ENCODE assay signal across 26 mouse cellular contexts in the genomic region with DNA sequence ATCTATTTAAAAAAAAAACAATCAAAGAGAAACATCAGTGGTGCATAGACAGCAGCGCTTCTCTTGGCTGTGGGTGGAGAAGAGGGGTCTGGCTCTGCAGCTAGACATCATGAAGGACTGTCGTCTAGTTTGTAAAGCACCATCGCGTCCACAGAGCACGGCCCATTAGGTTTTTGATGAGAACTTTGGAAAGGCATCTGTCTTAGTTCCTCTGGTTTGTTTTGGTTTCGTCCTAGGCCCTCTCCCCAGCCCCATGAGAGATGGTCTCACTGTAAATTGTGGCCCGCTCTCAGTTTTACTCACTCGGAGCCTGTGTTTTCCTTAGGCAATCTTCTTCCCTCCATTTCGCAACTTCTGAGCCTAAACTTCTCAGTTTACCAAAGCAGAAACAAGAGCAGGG. TPM values are rescaled to one million over a fixed set of nuclear protein-coding genes. Genes with fewer than 3 reads are reported as not detected.
DNase-seq lines count a peak whose midpoint lies in the region; ATAC-seq and TF ChIP-seq lines count a peak whose summit lies in the region.
"Had no signal": no experiment of that assay in that cellular context is flagged by ENCODE, and none has a peak within 500 bp of the region (broad histone marks: within the 10 kb centered on the region; RNA-seq: fewer than 3 reads in every experiment).

No protein-coding gene starts in this region.

- no peak for TF ChIP-seq EP300 in CH12.LX (IDR thresholded peaks at IDR 0.05; ENCODE audit: low read length)

- no peak overlapping the region for H3K9ac ChIP-seq in heart, embryonic 12.5 days
- H3K9ac ChIP-seq in kidney, postnatal 0 days (ENCODE audit: low read depth, low read length), result no peak overlapping the region
- no peak overlapping the region for H3K9ac ChIP-seq in CH12.LX (ENCODE audit: insufficient read depth, low read depth)
- H3K9ac ChIP-seq in liver, embryonic 15.5 days, result no peak overlapping the region
- H3K9ac ChIP-seq: embryonic facial prominence, embryonic 13.5 days; forebrain, embryonic 12.5 days; forebrain, embryonic 15.5 days; heart, embryonic 15.5 days; hindbrain, embryonic 13.5 days had no signal

- in situ Hi-C loops in CH12.LX (cut with MboI; ENCODE audit: low pct_ligation_motif_present, low pct_unique_long_range_greater_than_20kb, low sequenced_read_pairs), result no loop called here

- H3K36me3 ChIP-seq in heart, embryonic 10.5 days, result no peaks in the 10 kb centered on the region
- H3K36me3 ChIP-seq in heart, embryonic 12.5 days, result no peaks in the 10 kb centered on the region
- H3K36me3 ChIP-seq in kidney, postnatal 0 days (ENCODE audit: insufficient read depth, low read length), result no peaks in the 10 kb centered on the region
- no peaks in the 10 kb centered on the region for H3K36me3 ChIP-seq in CH12.LX (replicated peaks in 1 of 2; ENCODE audit: control insufficient read depth in 1 of 2, insufficient read depth in 1 of 2, low read length in 1 of 2)
- H3K36me3 ChIP-seq in liver, embryonic 15.5 days (replicated peaks), result no peaks in the 10 kb centered on the region
- H3K36me3 ChIP-seq: embryonic facial prominence, embryonic 13.5 days; forebrain, embryonic 12.5 days; forebrain, embryonic 15.5 days; G1E; heart, embryonic 15.5 days; hindbrain, embryonic 10.5 days; hindbrain, embryonic 13.5 days had no signal

- no peak for ATAC-seq in heart, embryonic 12.5 days (ENCODE audit: insufficient number of reproducible peaks, low FRiP score)
- no peak for ATAC-seq in kidney, postnatal 0 days (replicated peaks; ENCODE audit: low FRiP score, low read depth)
- ATAC-seq in liver, embryonic 15.5 days (ENCODE audit: insufficient read depth), result no peak
- ATAC-seq: forebrain, embryonic 15.5 days; hindbrain, embryonic 16.5 days; Patski had no signal

- DNase-seq in heart, embryonic 10.5 days (ENCODE audit: low spot score), result peak; percentile 36
- peak; percentile 18 for DNase-seq in kidney, postnatal 0 days (ENCODE audit: low spot score)
- no peak for DNase-seq in kidney, postnatal 10 days
- DNase-seq in CH12.LX (ENCODE audit: extremely low read depth), result no peak
- no peak for DNase-seq in spleen, adult 18-20 months
- DNase-seq: adrenal gland, postnatal 10 days; adrenal gland, postnatal 36 days; cerebellum, adult 18-20 months; cerebellum, adult 9-10 months; cerebellum, postnatal 14 days; gastrocnemius, postnatal 25 days; heart, adult 2 months; heart, postnatal 10 days; heart, postnatal 36 days had no signal

- TF ChIP-seq RAD21 in CH12.LX (IDR thresholded peaks at IDR 0.05; ENCODE audit: low read depth, low read length), result no peak

- no peaks in the 10 kb centered on the region for H3K9me3 ChIP-seq in heart, embryonic 10.5 days
- H3K9me3 ChIP-seq in heart, embryonic 12.5 days (replicated peaks), result no peaks in the 10 kb centered on the region
- no peaks in the 10 kb centered on the region for H3K9me3 ChIP-seq in kidney, postnatal 0 days (replicated peaks; ENCODE audit: low read length)
- no peaks in the 10 kb centered on the region for H3K9me3 ChIP-seq in CH12.LX (replicated peaks; ENCODE audit: low read length)
- H3K9me3 ChIP-seq in liver, embryonic 15.5 days (replicated peaks), result no peaks in the 10 kb centered on the region
- H3K9me3 ChIP-seq: embryonic facial prominence, embryonic 13.5 days; forebrain, embryonic 12.5 days; forebrain, embryonic 15.5 days; G1E; heart, embryonic 15.5 days; hindbrain, embryonic 10.5 days; hindbrain, embryonic 13.5 days had no signal

- H3K4me2 ChIP-seq in heart, embryonic 12.5 days, result no peak overlapping the region
- no peak overlapping the region for H3K4me2 ChIP-seq in kidney, postnatal 0 days (ENCODE audit: low read length)
- 0 out of 2 replicates have a peak overlapping the region, but pooled peaks have one; percentile 8 for H3K4me2 ChIP-seq in CH12.LX (ENCODE audit: insufficient read depth, low read depth, poor library complexity, severe bottlenecking)
- no peak overlapping the region for H3K4me2 ChIP-seq in liver, embryonic 15.5 days
- H3K4me2 ChIP-seq: embryonic facial prominence, embryonic 13.5 days; forebrain, embryonic 12.5 days; forebrain, embryonic 15.5 days; heart, embryonic 11.5 days; heart, embryonic 15.5 days; hindbrain, embryonic 13.5 days had no signal

- H3K27ac ChIP-seq in heart, embryonic 10.5 days, result no peak overlapping the region
- no peak overlapping the region for H3K27ac ChIP-seq in heart, embryonic 12.5 days (ENCODE audit: poor library complexity, severe bottlenecking)
- no peak overlapping the region for H3K27ac ChIP-seq in kidney, postnatal 0 days
- H3K27ac ChIP-seq in CH12.LX (ENCODE audit: insufficient read depth, low read depth), result no peak overlapping the region
- 0 out of 2 replicates have a peak overlapping the region, but pooled peaks have one; percentile 3 for H3K27ac ChIP-seq in liver, embryonic 15.5 days (replicated peaks)
- H3K27ac ChIP-seq: embryonic facial prominence, embryonic 13.5 days; forebrain, embryonic 12.5 days; forebrain, embryonic 15.5 days; heart, adult 2 months; heart, embryonic 15.5 days; hindbrain, embryonic 10.5 days; hindbrain, embryonic 13.5 days had no signal

- TF ChIP-seq CTCF in kidney, postnatal 0 days (IDR thresholded peaks at IDR 0.05; ENCODE audit: low read depth), result no peak
- no peak for TF ChIP-seq CTCF in CH12.LX (conservative IDR thresholded peaks at IDR 0.05 in 1 of 2, IDR thresholded peaks at IDR 0.05 in 1 of 2; ENCODE audit: low read depth in 2 of 2, low read length in 2 of 2)

- 0 out of 2 replicates have a peak, but pooled peaks cover 3% of the 10 kb centered on the region for H3K4me1 ChIP-seq in heart, embryonic 10.5 days
- no peaks in the 10 kb centered on the region for H3K4me1 ChIP-seq in heart, embryonic 12.5 days (replicated peaks)
- H3K4me1 ChIP-seq in kidney, postnatal 0 days (replicated peaks; ENCODE audit: insufficient read depth, low read length), result peaks cover 3% of the 10 kb centered on the region; the same call in 1 of the 2 replicates
- H3K4me1 ChIP-seq in CH12.LX (ENCODE audit: control insufficient read depth in 1 of 2, insufficient read depth in 2 of 2), result peaks cover 6 to 9% of the 10 kb centered on the region in 2 experiments; a peak in 3 of 4 replicates
- H3K4me1 ChIP-seq in liver, embryonic 15.5 days (replicated peaks), result peaks cover 79% of the 10 kb centered on the region
- H3K4me1 ChIP-seq: embryonic facial prominence, embryonic 13.5 days; forebrain, embryonic 12.5 days; forebrain, embryonic 15.5 days; hindbrain, embryonic 13.5 days had no signal

- dilution Hi-C loops in CH12.LX (cut with MboI; ENCODE audit: extremely low pct_ligation_motif_present, extremely low pct_unique_long_range_greater_than_20kb, low sequenced_read_pairs), result no loop called here

- H3K27me3 ChIP-seq in heart, embryonic 10.5 days (ENCODE audit: insufficient read depth, poor library complexity, severe bottlenecking), result no peaks in the 10 kb centered on the region
- H3K27me3 ChIP-seq in heart, embryonic 12.5 days (replicated peaks), result 0 out of 2 replicates have a peak, but pooled peaks cover 3% of the 10 kb centered on the region
- H3K27me3 ChIP-seq in kidney, postnatal 0 days (ENCODE audit: insufficient read depth, low read length), result no peaks in the 10 kb centered on the region
- no peaks in the 10 kb centered on the region for H3K27me3 ChIP-seq in CH12.LX (replicated peaks)
- H3K27me3 ChIP-seq in liver, embryonic 15.5 days, result no peaks in the 10 kb centered on the region
- H3K27me3 ChIP-seq: forebrain, embryonic 12.5 days; forebrain, embryonic 15.5 days; heart, embryonic 15.5 days; hindbrain, embryonic 13.5 days; Patski had no signal

- no peak overlapping the region for H3K4me3 ChIP-seq in heart, embryonic 10.5 days
- no peak overlapping the region for H3K4me3 ChIP-seq in heart, embryonic 12.5 days
- no peak overlapping the region for H3K4me3 ChIP-seq in kidney, postnatal 0 days (replicated peaks; ENCODE audit: low read depth, low read length)
- H3K4me3 ChIP-seq in CH12.LX (replicated peaks in 1 of 3; ENCODE audit: low read depth in 2 of 3, low read length in 2 of 3, poor library complexity in 1 of 3), result no peak overlapping the region
- no peak overlapping the region for H3K4me3 ChIP-seq in liver, embryonic 15.5 days (replicated peaks)
- H3K4me3 ChIP-seq: embryonic facial prominence, embryonic 13.5 days; forebrain, embryonic 12.5 days; forebrain, embryonic 15.5 days; heart, adult 2 months; heart, embryonic 15.5 days; hindbrain, embryonic 10.5 days; hindbrain, embryonic 13.5 days had no signal

- no peaks in the 10 kb centered on the region for H3K79me2 ChIP-seq in CH12.LX (replicated peaks; ENCODE audit: control insufficient read depth, extremely low read depth, insufficient read depth, poor library complexity, severe bottlenecking)

- no peak for TF ChIP-seq POLR2A in CH12.LX (IDR thresholded peaks at IDR 0.05; ENCODE audit: low read depth, low read length)

- 78% methylated on average over 9 of the region's 9 CpGs for WGBS in heart, embryonic 10.5 days
- WGBS in heart, embryonic 12.5 days, result 86% methylated on average over 9 of the region's 9 CpGs
- 43% methylated on average over 9 of the region's 9 CpGs for WGBS in kidney, postnatal 0 days
- WGBS in liver, embryonic 15.5 days (ENCODE audit: insufficient replicate concordance), result 82% methylated on average over 9 of the region's 9 CpGs

TF ChIP-seq in CH12.LX, 34 proteins besides CTCF, POLR2A, EP300 and RAD21:
- TF ChIP-seq IRF4 (IDR thresholded peaks at IDR 0.05; ENCODE audit: low read depth, low read length) (0 out of 2 replicates have a peak, but pooled peaks have one; percentile 28), CHD2 (IDR thresholded peaks at IDR 0.05; ENCODE audit: low read length) (no peak)

RNA-seq across cellular contexts. Expression of a gene that starts 43.9 kb away (rescaled TPM):
- 99.9 and 114 TPM in 2 replicates for polyA plus RNA-seq in heart, embryonic 10.5 days (2016; fragmentation: Nextera tagmentation; extraction: Ambion mirVana)
- 145 and 147 TPM in 2 replicates for polyA plus RNA-seq in heart, embryonic 12.5 days (2016; fragmentation: Nextera tagmentation; extraction: Ambion mirVana)
- 128 and 129 TPM in 2 replicates for polyA plus RNA-seq in kidney, postnatal 0 days (2015; fragmentation: Nextera tagmentation; extraction: Ambion mirVana)
- total RNA-seq in CH12.LX (2012; rRNA removed) (52.0 and 58.4 TPM in 2 replicates), CH12.LX (2014; rRNA removed) (112 and 115 TPM in 2 replicates)
- 171 and 189 TPM in 2 replicates for polyA plus RNA-seq in CH12.LX (2012; ENCODE audit: insufficient read length, low read depth)
- 79.7 and 86.7 TPM in 2 replicates for polyA plus RNA-seq in liver, embryonic 15.5 days (2015; fragmentation: Nextera tagmentation; extraction: Ambion mirVana)

Comparison
In these comparisons a context has a peak if more than half of its experiments do, and no peak if none do; other contexts are left out.
1. DNase-seq: peak in heart, embryonic 10.5 days (single experiment) and kidney, postnatal 0 days (single experiment); none in kidney, postnatal 10 days (single experiment), CH12.LX (single experiment) and spleen, adult 18-20 months (0 of 2).